Mouse (Mus musculus) spleen, postnatal 36 days (tissue): ENCODE measurements at regions not wholly inside any gene's neighbourhood (a gene's known extent, or its start where the extent isn't known, plus 50 kb on each side); places are given as distances from the start of the nearest gene placed in this dataset.

ENCODE experiments used
- DNase-seq, 2 experiments: peaks; one replicate each; pipeline ENCODE4 v3.0.0; 2022; ENCODE audit warnings: low spot score in 2 of 2, mixed read lengths in 1 of 2

DNA sequence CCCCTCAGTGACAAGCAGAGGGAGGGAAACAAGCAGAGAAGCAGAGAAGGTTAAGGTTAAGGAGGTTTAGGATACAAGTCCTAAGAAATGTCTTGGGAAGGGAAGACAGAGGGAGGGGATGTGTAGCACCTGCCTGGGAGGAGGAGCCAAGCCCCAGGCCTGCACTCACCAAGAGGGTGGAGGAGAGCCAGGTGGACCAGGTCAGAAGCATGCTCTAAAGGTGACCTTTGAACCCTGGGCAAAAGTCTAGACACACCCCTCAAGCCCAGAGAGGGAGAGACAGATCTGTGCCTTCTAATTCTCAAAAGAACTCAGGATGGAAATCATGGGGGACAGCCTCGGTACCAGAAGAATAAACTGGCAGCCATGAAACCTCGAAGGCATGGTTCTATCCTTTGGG is 54.4 kb upstream of the Calm2 start:
- DNase-seq = no peak

GRCm38 (mm10) chr17:87501687-87502387 is 55.1 kb upstream of the Calm2 start:
- no peak for DNase-seq

- DNase-seq = no peak
Measured at GRCm38 (mm10) chr17:87502388-87503369, 55.9 kb upstream of the Calm2 start.

DNA sequence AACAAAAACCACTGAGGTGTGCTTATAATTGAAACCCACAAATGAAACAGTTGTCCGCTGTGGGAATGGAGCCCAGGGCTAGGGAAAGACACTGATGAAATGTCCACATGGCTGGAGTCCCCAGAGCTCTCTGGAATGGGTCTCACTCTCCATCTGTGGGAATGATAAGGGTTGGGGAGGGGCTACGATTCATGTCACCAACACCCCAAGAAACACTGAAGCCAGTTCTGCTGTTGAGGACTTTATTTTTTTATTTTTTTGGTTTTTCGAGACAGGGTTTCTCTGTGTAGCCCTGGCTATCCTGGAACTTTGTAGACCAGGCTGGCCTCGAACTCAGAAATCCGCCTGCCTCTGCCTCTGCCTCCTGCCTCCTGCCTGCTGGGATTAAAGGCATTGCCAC is 56.8 kb upstream of the Calm2 start:
- DNase-seq = no peak

DNA sequence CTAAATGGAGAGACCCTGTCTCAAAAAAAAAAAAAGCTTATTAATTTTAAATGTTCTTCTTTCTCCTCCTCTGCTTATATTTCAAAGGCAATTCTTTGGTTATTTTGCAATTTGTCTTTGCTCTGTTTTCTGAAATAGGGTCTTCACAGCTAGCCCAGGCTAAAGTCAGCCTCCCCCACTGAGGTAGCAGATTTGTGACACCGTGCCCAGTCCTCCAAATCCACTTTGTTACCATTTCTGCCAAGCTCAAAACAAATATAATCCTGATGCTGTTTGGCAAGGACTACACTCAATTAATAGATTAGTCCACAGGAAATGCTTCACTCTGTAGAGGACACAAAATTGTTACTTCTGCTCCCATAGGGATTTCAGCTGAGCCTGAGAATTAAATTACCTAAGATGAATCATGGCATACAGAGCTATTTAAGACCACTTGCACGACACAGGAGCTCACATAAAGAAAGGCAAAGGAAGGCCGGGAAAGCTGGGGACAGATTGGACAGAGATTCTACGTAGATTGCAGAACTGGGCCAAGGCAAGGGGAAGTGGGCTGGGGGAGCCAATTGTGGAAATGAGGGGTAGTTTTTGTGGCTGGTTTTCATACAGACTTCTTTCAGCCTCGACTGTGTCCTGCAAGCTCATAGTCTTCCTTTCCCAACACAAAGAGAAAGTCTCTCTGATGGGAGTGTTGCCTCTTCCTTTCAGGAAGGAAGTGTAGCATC is 58.4 kb upstream of the Calm2 start:
- no peak for DNase-seq

- no peak for DNase-seq
Measured at GRCm38 (mm10) chr17:87507848-87508247, 61.1 kb upstream of the Calm2 start.

DNA sequence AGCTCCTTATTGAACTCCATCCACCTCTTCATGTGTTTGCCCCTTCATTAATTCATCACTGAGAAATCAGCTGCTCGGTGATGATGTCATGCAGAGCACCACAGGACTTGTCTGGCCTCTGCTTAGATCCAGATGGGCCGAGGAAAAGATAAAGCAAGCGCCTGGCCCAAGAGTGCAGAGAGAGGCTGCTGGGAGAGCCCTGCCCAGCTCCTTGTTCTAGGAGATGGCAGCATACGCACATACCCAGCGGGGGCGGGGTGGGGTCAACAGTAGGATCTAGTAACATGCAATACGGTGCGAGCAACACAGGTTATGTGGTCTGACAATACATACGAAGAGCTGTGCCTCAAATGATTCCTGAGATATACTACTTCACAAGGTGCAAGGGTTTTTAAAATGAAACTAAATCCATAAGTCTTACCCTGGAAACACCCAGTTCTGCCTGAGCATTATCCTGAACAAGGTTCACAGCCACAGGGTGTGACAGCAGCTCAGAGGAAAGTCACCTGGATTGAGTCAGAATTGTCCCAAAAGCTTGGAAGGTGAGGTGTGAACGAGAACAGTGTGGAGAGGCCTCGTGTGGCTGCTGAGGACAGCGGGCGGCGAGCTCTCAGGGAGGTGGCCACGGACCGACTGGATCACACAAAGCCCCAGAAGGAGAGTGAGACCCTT is 62.0 kb upstream of the Calm2 start:
- no peak for DNase-seq

DNA sequence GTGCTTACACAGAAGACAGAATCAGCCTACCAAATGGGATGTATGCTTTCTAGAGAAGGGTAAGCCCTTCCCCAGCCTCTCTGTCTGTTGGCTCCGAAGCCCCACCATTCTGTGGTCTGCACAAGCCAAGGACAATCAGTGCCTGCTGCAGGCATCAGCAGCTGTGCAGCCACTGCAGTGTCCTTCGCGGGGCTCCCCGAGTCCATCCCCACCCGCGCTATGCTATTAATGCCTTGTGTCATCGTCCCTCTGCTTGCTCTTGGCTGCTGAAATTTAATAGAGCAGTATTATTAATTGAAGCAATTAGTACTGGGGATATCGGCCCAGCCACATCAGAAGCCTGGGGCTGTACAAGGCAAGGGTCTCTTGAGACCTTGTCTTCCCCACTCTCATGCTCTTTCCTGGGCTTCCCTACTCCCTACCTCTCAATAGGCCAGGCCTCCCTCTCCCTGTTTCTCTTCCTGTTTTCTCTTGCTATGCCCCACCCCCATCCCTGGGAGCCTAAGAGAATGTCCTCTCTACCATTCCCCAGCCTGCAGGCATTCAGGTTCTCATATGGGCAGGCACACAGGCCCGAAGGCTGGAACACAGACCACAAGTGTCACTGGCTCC is 65.4 kb upstream of the Calm2 start:
- DNase-seq = no peak

GRCm38 (mm10) chr17:87513822-87514221 is 67.1 kb upstream of the Calm2 start:
- peak; percentile 36 to 43 for DNase-seq

GRCm38 (mm10) chr17:87514366-87515126 is 67.8 kb upstream of the Calm2 start:
- DNase-seq = no peak

DNA sequence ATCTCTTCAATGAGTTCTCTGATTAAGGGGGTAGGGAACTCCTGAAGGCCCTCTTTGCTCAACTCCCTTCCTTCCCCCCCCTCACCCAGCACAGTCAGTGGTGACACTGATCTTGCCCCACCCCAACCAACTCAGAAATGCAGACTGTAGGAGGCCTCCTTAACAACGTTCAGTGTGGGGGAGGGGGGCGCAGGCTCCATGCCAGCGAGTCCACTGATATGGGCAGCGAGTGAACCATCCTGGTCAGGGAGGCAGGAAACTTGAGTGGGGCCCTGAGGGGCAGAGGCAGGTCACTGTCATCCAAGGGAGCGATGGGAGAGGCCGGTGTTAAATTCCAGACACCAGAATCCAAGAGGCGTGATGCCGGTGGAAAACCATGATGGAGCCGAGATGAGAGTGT is 70.5 kb upstream of the Calm2 start:
- DNase-seq = no peak

- no peak for DNase-seq
Measured at GRCm38 (mm10) chr17:87519454-87519853, 72.7 kb upstream of the Calm2 start.

DNA sequence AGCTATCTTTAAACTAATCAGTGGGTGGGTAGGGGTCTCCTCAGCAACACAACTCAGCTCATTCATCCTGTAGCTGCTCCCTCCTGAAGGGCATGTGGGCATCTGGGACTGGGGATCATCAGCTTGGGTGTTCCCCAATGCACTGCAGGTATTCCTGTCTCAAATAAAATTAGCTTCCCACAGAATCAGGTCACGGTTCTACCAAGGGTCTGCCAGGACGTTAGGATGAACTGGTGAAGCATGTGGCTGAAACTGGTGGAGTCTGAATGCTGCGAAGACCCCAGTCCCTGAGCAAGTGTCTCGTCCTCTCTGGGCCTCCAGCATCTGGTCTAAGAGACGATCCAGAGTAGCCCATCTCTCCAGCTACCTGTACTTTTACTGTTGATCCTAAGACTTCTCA is 74.1 kb upstream of the Calm2 start:
- DNase-seq = no peak

DNA sequence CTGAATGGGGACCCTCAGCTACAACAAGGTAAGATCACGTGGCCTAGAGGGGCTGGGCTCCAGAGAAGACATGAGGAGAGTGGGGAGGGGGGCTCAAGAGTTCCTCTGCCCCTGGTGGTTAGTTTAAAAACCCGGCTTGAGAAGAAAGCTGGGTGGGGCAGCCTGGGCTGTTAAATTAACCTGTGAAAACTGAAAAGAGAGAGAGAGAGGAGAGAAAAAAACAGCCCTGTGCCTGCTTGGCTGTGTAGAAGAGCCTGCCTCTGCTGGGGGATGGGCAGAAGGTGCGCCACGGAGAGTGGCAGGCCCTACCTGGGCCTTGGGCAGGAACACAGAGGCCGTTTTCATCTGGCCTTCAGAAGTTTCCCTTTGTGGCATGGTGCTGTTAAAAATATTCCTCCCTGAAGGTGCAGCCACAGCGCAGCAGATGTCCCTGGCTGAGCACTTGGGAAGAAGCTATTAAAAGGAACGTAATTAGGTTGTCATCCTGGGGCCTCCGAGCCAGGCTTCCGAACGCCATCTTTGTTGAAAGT is 75.0 kb upstream of the Calm2 start:
- DNase-seq = no peak

- no peak for DNase-seq
Measured at GRCm38 (mm10) chr17:87522500-87523091, 75.9 kb upstream of the Calm2 start.

- DNase-seq = no peak
Measured at GRCm38 (mm10) chr17:87523643-87524042, 76.9 kb upstream of the Calm2 start.

DNA sequence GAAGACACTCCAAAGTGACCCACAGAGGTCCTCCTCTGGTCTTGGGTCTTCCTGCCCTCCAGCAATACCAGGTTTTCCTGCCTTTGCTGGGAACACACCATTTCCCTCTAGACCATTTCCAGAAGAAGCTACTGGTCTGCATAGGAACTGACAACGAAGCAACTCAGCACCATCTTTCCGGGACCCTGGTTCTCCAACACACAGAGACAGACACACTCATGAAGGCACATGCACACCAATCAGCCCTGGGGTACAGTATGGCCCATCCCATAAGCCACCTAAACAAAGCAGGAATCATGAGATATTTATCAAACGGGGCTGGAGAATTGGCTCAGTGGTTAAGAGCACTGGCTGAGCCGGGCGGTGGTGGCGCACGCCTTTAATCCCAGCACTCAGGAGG is 80.4 kb upstream of the Calm2 start:
- DNase-seq = no peak

DNA sequence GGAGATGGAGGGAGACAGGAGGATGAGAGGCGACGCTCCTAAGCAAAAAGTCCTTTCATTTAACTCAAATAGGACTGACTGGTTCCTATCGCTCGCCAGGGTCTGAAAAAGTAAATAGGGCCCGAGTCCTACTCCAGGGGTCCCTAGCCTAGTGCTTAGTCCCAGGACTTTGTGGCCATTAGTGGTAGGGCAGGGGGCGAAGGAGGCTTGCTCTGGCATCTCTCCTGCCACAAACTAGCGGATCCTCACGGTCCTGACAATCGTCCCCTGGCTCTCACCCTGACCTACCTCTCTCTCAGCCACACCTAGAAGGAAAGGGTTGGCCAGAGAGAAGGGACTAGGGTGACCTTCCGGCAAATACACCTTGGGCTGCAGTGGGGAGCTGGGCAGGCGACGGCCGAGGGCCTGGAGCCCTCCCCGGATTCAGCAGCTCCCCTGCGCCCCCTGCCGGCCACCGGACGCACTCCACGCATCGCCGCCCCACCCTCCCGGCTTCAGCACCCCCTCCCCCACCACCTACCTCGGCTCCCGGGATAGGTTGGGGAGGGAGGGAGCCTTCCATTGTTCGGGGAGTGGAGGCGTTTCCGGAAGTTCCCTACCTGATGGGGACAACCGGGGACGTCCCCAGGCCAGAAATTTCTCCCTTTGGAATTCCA is 83.6 kb upstream of the Calm2 start:
- DNase-seq = peak; percentile 38 to 41

DNA sequence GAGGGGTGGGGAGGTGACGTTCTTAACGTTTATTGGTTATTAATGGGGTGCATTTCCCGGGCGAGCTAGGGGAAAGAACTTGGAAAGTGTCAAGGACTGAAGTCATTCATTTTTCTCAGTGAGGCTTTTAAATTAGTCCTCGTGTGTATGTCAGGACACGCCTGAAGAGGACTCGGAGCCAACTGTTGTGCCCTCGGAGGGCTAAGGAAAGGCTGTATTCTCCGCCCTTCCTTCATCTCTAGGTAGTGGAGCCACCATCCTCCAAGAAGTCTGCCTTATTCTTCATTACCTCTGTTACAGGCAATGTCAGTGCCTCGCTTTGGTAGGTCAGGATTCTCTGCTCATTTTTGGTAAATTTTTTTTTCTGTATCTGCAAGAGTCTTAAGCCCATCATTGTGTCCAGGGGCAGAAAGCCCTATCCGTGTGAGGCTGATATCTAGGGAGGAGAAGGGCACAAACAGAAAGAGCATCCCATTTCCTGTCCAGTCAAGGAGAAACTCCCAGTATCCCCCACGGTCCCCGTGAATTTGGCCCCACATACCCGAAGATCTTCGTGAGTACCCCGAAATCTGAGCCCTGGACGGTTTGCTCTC is 84.2 kb upstream of the Calm2 start:
- DNase-seq = no peak
